Mouse (Mus musculus) hindbrain, embryonic 14.5 days (tissue): ENCODE results near the gene Gm26992. TPM values are rescaled to one million over a fixed set of nuclear protein-coding genes. Genes with fewer than 3 reads are reported as not detected.

Experiments
- ATAC-seq: fragments of 200-750 bp; cut with Nextera tagmentation; 2 replicates; pipeline ENCODE4 v1.8.0; 2017; ENCODE audit warnings: moderate number of reproducible peaks, mild to moderate bottlenecking, moderate TSS enrichment, moderate library complexity; ENCODE audit not compliant: low FRiP score
- DNase-seq: peaks from one replicate; pipeline ENCODE4 v3.0.0-alpha.2; 2015; ENCODE audit warnings: low spot score
- H3K27ac ChIP-seq: fragments of 300-500 bp; sonication (generic); 2 replicates; pipeline ENCODE4 v1.5.1; 2014; ENCODE audit warnings: mild to moderate bottlenecking, moderate library complexity
- H3K27me3 ChIP-seq: fragments of 300-500 bp; sonication (generic); 2 replicates; pipeline ENCODE4 v1.6.1; 2014; ENCODE audit warnings: mild to moderate bottlenecking, low read length, mixed read lengths; ENCODE audit not compliant: control insufficient read depth, insufficient read depth
- H3K36me3 ChIP-seq: fragments of 300-500 bp; sonication (generic); replicated peaks from 2 replicates; pipeline ENCODE4 v1.6.1; 2014; ENCODE audit not compliant: control insufficient read depth, insufficient read depth
- H3K4me1 ChIP-seq: fragments of 300-500 bp; sonication (generic); replicated peaks from 2 replicates; pipeline ENCODE4 v1.6.1; 2014; ENCODE audit warnings: antibody characterized with exemption, low read length, mixed read lengths; ENCODE audit not compliant: control insufficient read depth, insufficient read depth
- H3K4me2 ChIP-seq: fragments of 300-500 bp; sonication (generic); replicated peaks from 2 replicates; pipeline ENCODE4 v1.6.1; 2014; ENCODE audit warnings: mild to moderate bottlenecking, moderate library complexity
- H3K4me3 ChIP-seq: fragments of 300-500 bp; sonication (generic); replicated peaks from 2 replicates; pipeline ENCODE4 v1.5.1; 2014; ENCODE audit warnings: mild to moderate bottlenecking, low read length
- H3K9ac ChIP-seq: fragments of 300-500 bp; sonication (generic); 2 replicates; pipeline ENCODE4 v1.6.1; 2014
- H3K9me3 ChIP-seq: fragments of 300-500 bp; sonication (generic); 2 replicates; pipeline ENCODE4 v1.6.1; 2016; ENCODE audit warnings: low read length; ENCODE audit not compliant: control insufficient read depth
- WGBS: fragments of 180-500 bp; shearing (Covaris S2); extraction: QIAGEN DNeasy Blood & Tissue Kit; methylation state at CpG from one replicate; pipeline ENCODE4 v1.1.7; 2014; 5-methylcytosine and 5-hydroxymethylcytosine counted together
- polyA plus RNA-seq: library from polyadenylated mRNA; unstranded; fragments of >200 nt; fragmentation: Nextera tagmentation; extraction: Ambion mirVana; gene quantifications from 2 replicates; pipeline ENCODE4 v1.2.1, GENCODE M21; 2014

Gm26992 gene
- polyA plus RNA-seq, 1 experiment from 2014 or later: not detected

GRCm38 (mm10) chrX:103529185-103529584 is 107.4 kb downstream of the Gm26992 start:
- peak overlapping the region; percentile 20; the same call in 1 of the 2 replicates for H3K9ac ChIP-seq
- no peaks in the 10 kb centered on the region for H3K36me3 ChIP-seq
- no peaks in the 10 kb centered on the region for H3K9me3 ChIP-seq
- H3K4me1 ChIP-seq: peaks cover 11% of the 10 kb centered on the region
- no peaks in the 10 kb centered on the region for H3K27me3 ChIP-seq
- WGBS: under 1% methylated on average over 23 of the region's 23 CpGs
- H3K4me3 ChIP-seq: peak overlapping the region; percentile 15; the same call in 1 of the 2 replicates
- H3K27ac ChIP-seq: 0 out of 2 replicates have a peak overlapping the region, but pooled peaks have one; percentile 5
- H3K4me2 ChIP-seq: peak overlapping the region; percentile 45
- ATAC-seq (peak; percentile 59; the same call in 1 of the 2 replicates), DNase-seq (peak; percentile 75)

Other genes starting within 250 kb of the Gm26992 start
- 83.2 and 94.3 TPM in 2 replicates for gene Nap1l2, start 235.4 kb upstream of the Gm26992 start, polyA plus RNA-seq
- not detected in 2 replicates for gene Cdx4, start 100.6 kb upstream of the Gm26992 start, polyA plus RNA-seq
- 7.9 and 8.3 TPM in 2 replicates for gene Chic1, start 65.5 kb upstream of the Gm26992 start, polyA plus RNA-seq
- 0.25 TPM in 1 of 2 replicates, not detected in the other for gene Tsx, start 7.5 kb upstream of the Gm26992 start, polyA plus RNA-seq
- gene Zcchc13, start 208.6 kb downstream of the Gm26992 start, polyA plus RNA-seq: not detected in 2 replicates